Mouse (Mus musculus) liver, embryonic 11.5 days (tissue): ENCODE results near the gene Cadm4. TPM values are rescaled to one million over a fixed set of nuclear protein-coding genes. Genes with fewer than 3 reads are reported as not detected.
A peak's percentile ranks its signal among the peaks of the same experiment; 100 is the strongest.
"Not testable (repeated sequence)": the region's sequence is repeated elsewhere in the genome, so short reads cannot be mapped to it uniquely, and the experiment has no call there.

Experiments
- ATAC-seq: fragments of 200-750 bp; cut with Nextera tagmentation; replicated peaks from 2 replicates; pipeline ENCODE4 v1.8.0; 2017; ENCODE audit warnings: moderate number of reproducible peaks, mild to moderate bottlenecking, moderate TSS enrichment, moderate library complexity; ENCODE audit not compliant: low FRiP score
- DNase-seq: peaks from one replicate; pipeline ENCODE4 v3.0.0-alpha.2; 2017; ENCODE audit warnings: low spot score
- H3K27ac ChIP-seq: fragments of 300-500 bp; sonication (generic); 2 replicates; pipeline ENCODE4 v1.5.1; 2014; ENCODE audit warnings: mild to moderate bottlenecking, low read depth, low read length, control low read depth
- H3K27me3 ChIP-seq: fragments of 300-500 bp; sonication (generic); replicated peaks from 2 replicates; pipeline ENCODE4 v1.6.1; 2014; ENCODE audit warnings: low read length, mixed read lengths; ENCODE audit not compliant: control insufficient read depth, insufficient read depth
- H3K36me3 ChIP-seq: fragments of 300-500 bp; sonication (generic); 2 replicates; pipeline ENCODE4 v1.6.1; 2014; ENCODE audit warnings: mild to moderate bottlenecking, low read length, moderate library complexity, mixed read lengths; ENCODE audit not compliant: control insufficient read depth, insufficient read depth
- H3K4me1 ChIP-seq: fragments of 300-500 bp; sonication (generic); replicated peaks from 2 replicates; pipeline ENCODE4 v1.6.1; 2014; ENCODE audit warnings: low read length, mixed read lengths; ENCODE audit not compliant: control insufficient read depth, insufficient read depth
- H3K4me2 ChIP-seq: fragments of 300-500 bp; sonication (generic); 2 replicates; pipeline ENCODE4 v1.6.1; 2014; ENCODE audit warnings: mild to moderate bottlenecking, control low read depth, moderate library complexity
- H3K4me3 ChIP-seq: fragments of 300-500 bp; sonication (generic); 2 replicates; pipeline ENCODE4 v1.5.1; 2014; ENCODE audit warnings: low read depth, low read length, control low read depth
- H3K9ac ChIP-seq: fragments of 300-500 bp; sonication (generic); 2 replicates; pipeline ENCODE4 v1.6.1; 2014; ENCODE audit warnings: low read depth, low read length, control low read depth
- H3K9me3 ChIP-seq: fragments of 300-500 bp; sonication (generic); 2 replicates; pipeline ENCODE4 v1.6.1; 2016; ENCODE audit warnings: low read length, inconsistent platforms, mixed read lengths; ENCODE audit not compliant: control insufficient read depth
- WGBS: fragments of 180-500 bp; shearing (Covaris S2); extraction: QIAGEN DNeasy Blood & Tissue Kit; methylation state at CpG from one replicate; pipeline ENCODE4 v1.1.7; 2014; 5-methylcytosine and 5-hydroxymethylcytosine counted together
- polyA plus RNA-seq: library from polyadenylated mRNA; unstranded; fragments of >200 nt; fragmentation: Nextera tagmentation; extraction: Ambion mirVana; gene quantifications from 2 replicates; pipeline ENCODE4 v1.2.1, GENCODE M21; 2014

Cadm4 gene
- polyA plus RNA-seq, 1 experiment from 2014 or later: 0.25 TPM

DNA sequence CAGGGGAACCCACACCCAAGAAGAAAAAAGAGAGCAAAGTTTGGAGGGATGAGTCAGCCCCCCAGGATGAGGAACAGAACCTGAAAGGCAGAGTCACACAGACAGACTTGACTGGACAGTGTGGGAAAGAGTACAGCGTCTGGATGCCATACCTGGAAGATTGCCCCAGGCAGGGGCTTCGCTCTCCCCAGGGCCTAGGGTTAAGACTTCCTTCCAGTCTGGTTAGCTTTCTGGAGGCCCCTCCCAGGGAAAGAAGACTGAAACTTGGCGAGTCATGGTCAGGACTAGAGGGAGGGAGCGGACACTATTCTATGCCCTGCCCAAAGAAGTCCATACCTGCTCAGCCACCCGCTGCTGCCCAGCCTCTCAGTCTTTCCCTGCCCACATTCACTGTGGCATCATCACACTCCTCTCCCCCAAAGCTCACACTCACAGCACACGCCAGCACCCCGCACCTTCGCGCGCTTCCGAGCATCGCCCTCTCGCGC, 793 bp upstream of the Cadm4 start:
- H3K27ac ChIP-seq: no peak overlapping the region
- H3K9ac ChIP-seq: peak overlapping the region; percentile 50; the same call in 1 of the 2 replicates
- DNase-seq (no peak), ATAC-seq (peak; percentile 2; the same call in 1 of the 2 replicates)
- peak overlapping the region; percentile 67 for H3K4me3 ChIP-seq
- H3K4me2 ChIP-seq: peak overlapping the region; percentile 95
- WGBS: 16% methylated on average over 14 of the region's 14 CpGs
- H3K36me3 ChIP-seq: no peaks in the 10 kb centered on the region
- H3K27me3 ChIP-seq: peaks cover 65% of the 10 kb centered on the region
- H3K9me3 ChIP-seq: no peaks in the 10 kb centered on the region
- peaks cover 10% of the 10 kb centered on the region for H3K4me1 ChIP-seq

DNA sequence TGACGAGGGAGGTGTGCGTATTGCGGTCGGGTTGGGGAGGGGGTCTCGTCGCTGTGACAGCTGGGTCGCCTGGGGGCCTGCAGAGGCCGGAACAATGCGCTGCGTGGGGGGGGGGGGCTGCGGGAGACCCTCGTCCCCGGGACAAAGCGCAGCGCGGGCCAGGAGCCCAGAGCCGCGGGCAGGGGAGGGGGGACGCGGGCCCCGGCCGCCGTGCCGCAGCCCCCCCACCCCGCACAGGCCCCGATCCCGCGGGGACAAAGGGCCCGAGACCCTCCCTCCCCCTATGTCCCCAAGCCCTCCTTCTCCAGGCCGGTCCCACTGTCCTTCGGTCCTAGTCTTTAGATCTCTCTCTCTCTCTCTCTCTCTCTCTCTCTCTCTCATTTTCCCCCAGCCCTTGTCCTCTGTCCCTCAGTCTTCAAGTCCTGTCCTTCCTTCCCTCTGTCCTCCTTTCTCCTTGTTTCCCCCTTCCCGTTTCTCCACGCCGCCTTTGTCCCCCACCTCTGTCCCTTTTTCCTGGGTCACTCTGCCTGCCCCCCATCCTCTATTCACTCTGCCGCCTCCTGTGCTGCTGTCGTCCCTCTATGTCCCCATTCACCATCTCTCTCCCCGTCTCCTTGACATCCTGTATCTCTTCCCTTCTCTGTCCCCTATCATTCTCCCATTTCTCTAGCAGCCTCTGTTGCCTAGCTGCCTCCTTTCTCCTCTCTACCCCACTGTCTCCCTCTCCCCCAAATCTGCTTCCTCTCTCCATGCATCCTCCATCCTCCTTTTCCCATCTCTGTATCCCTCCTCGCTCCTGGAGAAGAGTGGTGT, 591 bp downstream of the Cadm4 start:
- peak overlapping the region; percentile 67 for H3K4me3 ChIP-seq
- peak; percentile 11 for ATAC-seq

DNA sequence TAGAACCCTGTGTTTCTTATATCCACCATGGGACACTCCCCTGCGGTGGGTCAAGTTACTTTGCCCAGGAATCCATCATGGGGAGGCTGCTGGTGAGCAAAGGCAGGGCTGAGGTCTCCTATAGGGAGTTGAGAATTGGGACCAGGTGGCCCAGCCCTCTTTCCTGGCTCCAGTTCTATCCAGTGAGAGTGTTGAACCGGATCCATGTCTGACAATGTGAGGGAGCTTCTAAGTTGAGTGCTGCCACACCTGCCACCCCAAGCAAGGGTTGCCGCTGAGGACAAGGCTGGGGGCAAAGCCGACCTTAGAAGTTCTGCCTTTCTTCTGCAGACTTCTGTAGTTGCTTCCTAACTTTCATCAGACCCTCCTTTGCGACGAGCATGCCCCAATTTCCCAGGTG, 1.5 kb downstream of the Cadm4 start:
- not testable (repeated sequence) for H3K9me3 ChIP-seq, H3K27ac ChIP-seq, H3K4me3 ChIP-seq, DNase-seq, H3K9ac ChIP-seq, H3K4me2 ChIP-seq, H3K36me3 ChIP-seq, ATAC-seq
- peaks cover 65% of the 10 kb centered on the region for H3K27me3 ChIP-seq
- H3K4me1 ChIP-seq: peaks cover 10% of the 10 kb centered on the region
- WGBS: 38% methylated on average over 6 of the region's 6 CpGs

More for the DNA sequence above, 591 bp downstream of the Cadm4 start:
- H3K27me3 ChIP-seq: peaks cover 65% of the 10 kb centered on the region
- no peak overlapping the region for H3K27ac ChIP-seq
- H3K4me2 ChIP-seq: peak overlapping the region; percentile 95
- no peaks in the 10 kb centered on the region for H3K36me3 ChIP-seq
- WGBS: 4% methylated on average over 34 of the region's 38 CpGs
- peak overlapping the region; percentile 55; the same call in 1 of the 2 replicates for H3K9ac ChIP-seq
- no peaks in the 10 kb centered on the region for H3K9me3 ChIP-seq
- peaks cover 10% of the 10 kb centered on the region for H3K4me1 ChIP-seq
- no peak for DNase-seq

DNA sequence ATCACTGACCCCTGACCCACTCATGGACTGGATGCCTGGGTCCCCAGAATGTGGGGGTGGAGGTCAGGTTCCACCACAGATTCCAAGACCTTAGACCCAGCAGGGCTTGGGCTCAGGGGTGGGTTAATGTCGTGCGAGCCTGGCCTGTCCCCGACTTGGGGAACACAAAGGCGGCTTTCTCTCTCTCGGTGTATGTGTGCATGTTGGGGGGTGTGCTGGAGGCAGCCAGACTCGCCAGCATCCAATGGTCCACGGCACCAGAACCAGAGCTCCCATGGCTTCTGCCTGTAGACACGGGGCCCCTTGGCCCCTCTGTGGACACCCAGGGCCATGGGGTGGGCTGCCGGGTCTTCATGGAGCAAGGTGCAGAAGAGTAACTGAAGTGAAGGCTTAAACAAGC, 3.7 kb downstream of the Cadm4 start:
- no peak overlapping the region for H3K9ac ChIP-seq
- no peaks in the 10 kb centered on the region for H3K9me3 ChIP-seq
- no peaks in the 10 kb centered on the region for H3K36me3 ChIP-seq
- ATAC-seq: no peak
- no peak overlapping the region for H3K27ac ChIP-seq
- H3K4me2 ChIP-seq: no peak overlapping the region
- 72% methylated on average over 9 of the region's 9 CpGs for WGBS
- no peak overlapping the region for H3K4me3 ChIP-seq
- peaks cover 48% of the 10 kb centered on the region for H3K27me3 ChIP-seq
- no peak for DNase-seq
- peaks cover 10% of the 10 kb centered on the region for H3K4me1 ChIP-seq

DNA sequence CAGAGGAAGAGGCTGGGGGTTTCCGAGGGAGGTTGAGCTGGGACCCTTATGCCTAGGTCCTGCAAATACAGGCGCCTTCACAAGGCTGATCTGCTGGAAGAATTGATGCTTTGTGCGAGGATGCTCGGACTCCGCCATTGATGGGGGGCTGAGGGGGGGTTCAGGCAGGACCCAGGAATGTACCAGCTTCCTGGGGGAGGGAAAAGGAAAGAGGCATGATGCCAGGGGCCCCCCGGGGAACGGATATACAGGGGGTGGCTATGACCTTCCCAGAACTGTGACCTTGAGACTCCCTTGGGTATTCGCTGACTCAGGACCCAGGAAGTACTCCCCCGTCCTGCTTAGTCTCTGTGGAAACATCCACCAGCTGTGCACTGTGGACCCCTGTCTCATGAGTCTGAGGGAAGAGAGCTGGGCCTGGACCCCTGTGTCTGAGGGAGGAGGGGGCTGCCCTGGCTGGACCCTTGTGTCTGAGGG, 4.9 kb downstream of the Cadm4 start:
- Histone ChIP-seq H3K4me1 (peaks cover 3% of the 10 kb centered on the region; the same call in 1 of the 2 replicates), H3K4me2 (no peak overlapping the region), H3K9ac (no peak overlapping the region), H3K9me3 (no peaks in the 10 kb centered on the region), H3K36me3 (no peaks in the 10 kb centered on the region), H3K4me3 (no peak overlapping the region), H3K27ac (no peak overlapping the region), H3K27me3 (peaks cover 36% of the 10 kb centered on the region)
- DNase-seq (no peak), ATAC-seq (no peak)
- 54% methylated on average over 9 of the region's 9 CpGs for WGBS

DNA sequence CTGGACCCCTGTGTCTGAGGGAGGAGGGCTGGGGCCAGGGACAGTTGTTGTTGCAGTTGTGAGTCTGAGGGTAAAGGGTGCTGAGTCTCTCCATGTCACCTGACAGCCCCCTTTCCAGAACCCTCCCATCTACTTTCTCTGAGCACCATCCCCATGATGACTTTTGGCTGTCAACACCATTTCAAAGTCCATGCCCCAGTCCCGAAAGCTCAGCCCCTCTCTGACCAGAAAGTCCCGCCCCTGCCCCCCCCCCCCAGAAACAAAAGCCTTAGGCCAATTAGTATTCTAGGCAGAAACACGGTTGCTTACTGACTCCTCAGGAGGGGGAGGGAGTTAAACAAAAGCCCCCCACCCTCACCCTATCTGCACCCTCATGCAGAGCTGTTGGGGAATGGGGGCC, 5.6 kb downstream of the Cadm4 start:
- Histone ChIP-seq H3K27me3 (peaks cover 30% of the 10 kb centered on the region), H3K4me3 (no peak overlapping the region), H3K4me2 (no peak overlapping the region), H3K36me3 (no peaks in the 10 kb centered on the region), H3K9me3 (no peaks in the 10 kb centered on the region), H3K27ac (no peak overlapping the region), H3K9ac (no peak overlapping the region), H3K4me1 (no peaks in the 10 kb centered on the region)
- no peak for DNase-seq
- ATAC-seq: no peak
- WGBS: 30% methylated on average over 3 of the region's 3 CpGs

DNA sequence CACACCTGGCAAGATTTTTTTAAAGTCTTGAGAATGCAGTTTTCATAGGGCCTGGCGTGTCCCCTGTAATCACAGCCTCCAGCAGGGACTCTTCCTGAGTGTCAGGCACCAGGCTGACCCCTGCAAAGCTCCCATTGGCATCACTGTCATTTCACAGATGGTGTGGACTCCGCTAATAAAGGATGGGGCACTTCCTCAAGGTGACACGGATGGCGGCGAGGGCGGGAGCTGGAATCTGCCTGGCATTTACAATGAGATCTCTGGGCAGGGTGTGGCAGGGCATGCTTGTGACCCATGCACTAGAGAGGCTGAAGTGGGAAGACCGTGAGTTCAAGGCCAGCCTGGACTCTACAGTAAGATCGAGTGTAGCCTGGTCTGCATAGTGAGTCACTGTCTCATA, 6.5 kb downstream of the Cadm4 start:
- no peak for DNase-seq
- WGBS: 80% methylated on average over 8 of the region's 8 CpGs
- H3K9ac ChIP-seq: no peak overlapping the region

DNA sequence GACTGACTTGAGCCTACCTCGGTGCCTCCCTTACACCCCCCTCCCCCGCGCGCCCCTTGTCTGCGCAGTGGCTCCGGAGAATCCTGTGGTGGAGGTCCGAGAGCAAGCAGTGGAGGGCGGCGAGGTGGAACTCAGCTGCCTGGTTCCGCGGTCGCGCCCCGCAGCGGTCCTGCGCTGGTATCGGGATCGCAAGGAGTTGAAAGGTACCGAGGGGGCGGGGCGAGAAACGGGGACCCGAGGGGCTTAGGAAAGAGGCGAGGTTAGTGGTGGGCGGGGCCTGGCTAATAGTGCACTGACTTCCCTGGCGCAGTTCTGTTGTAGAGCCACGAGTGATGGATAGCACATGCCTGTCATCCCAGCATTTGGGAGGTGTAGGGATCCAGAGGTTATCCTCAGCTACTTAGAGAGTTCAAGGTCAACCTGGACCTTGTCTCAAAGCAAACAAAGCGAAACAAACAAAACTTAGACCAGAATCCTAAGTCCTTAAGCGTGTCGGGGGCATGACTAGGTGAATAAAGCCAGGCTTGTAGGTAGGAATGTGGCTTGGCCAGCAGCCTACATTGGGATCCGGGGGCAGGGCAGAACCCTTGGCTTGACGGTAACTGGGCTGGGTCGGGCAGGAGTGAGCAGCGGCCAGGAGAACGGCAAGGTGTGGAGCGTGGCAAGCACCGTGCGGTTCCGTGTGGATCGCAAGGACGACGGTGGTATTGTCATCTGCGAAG, 18.2 kb downstream of the Cadm4 start:
- WGBS: 12% methylated on average over 43 of the region's 43 CpGs
- Histone ChIP-seq H3K36me3 (no peaks in the 10 kb centered on the region), H3K4me3 (peak overlapping the region; percentile 36), H3K27ac (no peak overlapping the region), H3K9me3 (peaks cover 4% of the 10 kb centered on the region; the same call in 1 of the 2 replicates), H3K4me1 (peaks cover 7% of the 10 kb centered on the region), H3K9ac (no peak overlapping the region), H3K27me3 (peaks cover 59% of the 10 kb centered on the region), H3K4me2 (peak overlapping the region; percentile 55)
- DNase-seq (no peak), ATAC-seq (no peak)

More for the DNA sequence above, 6.5 kb downstream of the Cadm4 start:
- peaks cover 21% of the 10 kb centered on the region for H3K27me3 ChIP-seq
- no peak overlapping the region for H3K4me3 ChIP-seq
- no peak overlapping the region for H3K27ac ChIP-seq
- no peak overlapping the region for H3K4me2 ChIP-seq
- no peaks in the 10 kb centered on the region for H3K36me3 ChIP-seq
- ATAC-seq: no peak
- H3K9me3 ChIP-seq: no peaks in the 10 kb centered on the region
- no peaks in the 10 kb centered on the region for H3K4me1 ChIP-seq
